Mouse (Mus musculus): Measurements from ENCODE around the gene Olfml2b.

The Olfml2b gene

DNA sequence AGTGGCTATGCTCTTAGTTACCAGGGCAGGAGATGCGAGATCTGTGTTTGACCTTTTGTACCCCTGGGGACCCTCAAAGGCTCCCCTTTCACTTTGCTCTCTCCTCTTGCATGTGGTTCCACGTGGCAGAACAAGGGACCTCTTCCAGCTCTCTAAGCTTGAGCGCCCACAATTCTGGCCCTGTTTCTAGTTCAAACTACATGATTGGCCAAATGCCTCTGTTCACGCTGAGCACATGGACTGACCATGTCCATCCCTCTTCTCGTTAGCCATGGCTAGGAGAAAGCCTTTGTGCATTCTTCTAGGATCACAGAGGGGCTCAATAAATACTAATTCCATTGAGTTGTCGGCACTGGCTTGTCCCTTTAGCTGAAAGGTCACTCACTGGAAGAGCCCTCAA is 51.0 kb downstream of the Olfml2b start:
- no peak for DNase-seq (ENCODE audit: low read depth)

GRCm38 (mm10) chr1:170696996-170697395 is 52.7 kb downstream of the Olfml2b start:
- DNase-seq (ENCODE audit: low read depth): no peak

DNA sequence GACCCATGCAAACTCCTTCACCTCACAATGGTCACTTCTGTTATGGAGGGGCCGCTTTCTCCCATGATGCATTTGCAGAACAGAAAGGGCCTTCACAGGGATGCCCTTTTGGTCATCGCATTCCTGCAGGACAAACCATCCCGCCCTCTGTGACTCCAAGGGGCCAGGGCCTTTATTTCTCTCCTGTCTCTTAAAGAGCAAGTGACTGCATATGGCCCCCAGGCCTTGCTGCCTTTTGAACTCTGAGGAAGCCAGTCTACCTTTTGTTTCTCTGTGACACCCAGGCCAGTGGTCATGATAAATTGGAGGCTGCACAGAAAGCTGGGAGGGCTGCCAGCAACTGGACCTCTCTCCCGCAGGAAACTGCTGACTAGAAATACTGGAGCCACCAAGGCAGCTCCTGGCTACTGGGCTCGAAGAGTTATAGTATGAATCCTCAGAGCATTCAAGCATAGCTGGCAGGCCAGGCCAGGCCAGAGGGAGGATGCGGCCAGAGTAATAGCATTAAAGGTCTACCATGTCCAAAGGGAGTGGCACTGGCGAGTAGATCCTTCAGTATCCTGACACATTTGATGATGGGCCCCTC is 53.5 kb downstream of the Olfml2b start:
- DNase-seq (ENCODE audit: low read depth): no peak

DNA sequence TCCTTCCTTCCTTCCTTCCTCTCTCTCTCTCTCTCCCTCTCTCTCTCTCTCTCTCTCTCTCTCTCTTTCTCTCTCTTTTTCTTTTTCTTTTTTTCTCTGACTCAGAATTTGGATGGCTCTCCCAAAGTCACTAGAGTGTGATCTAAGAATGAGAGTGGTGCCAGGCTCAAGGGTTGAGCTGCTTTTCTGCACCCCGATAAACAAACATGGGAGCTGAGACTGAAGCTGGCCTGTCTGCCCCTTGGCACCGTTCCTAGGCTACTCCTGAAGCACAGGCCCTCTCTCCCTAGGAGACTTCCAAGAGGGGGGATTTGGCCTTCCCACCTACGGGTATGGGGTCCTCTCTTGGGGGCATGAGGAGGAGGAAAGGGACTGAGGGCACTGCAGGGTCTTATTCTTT is 54.4 kb downstream of the Olfml2b start:
- DNase-seq (ENCODE audit: low read depth): no peak

DNA sequence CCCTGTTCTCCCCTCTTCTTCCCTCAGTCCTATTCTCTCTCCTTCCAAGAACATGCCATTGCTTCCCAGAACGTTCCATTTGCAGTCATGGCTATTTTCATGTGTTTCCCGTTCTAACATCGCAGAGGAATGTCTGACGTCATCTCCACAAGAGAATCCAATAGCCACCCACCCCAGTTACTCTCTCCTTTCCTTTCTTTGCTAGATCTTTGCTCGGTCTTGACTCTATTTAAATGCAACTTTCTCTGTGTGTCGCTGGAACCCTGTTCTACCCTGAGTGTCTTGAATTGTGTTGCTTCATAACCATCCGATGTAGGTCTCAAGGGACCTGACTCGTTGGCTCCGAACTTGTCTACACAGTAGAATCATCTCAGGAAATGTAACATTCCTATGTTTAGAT is 55.2 kb downstream of the Olfml2b start:
- DNase-seq (ENCODE audit: low read depth): no peak

GRCm38 (mm10) chr1:170700496-170701027 is 56.2 kb downstream of the Olfml2b start:
- no peak for DNase-seq (ENCODE audit: low read depth)

GRCm38 (mm10) chr1:170701178-170701577 is 56.8 kb downstream of the Olfml2b start:
- no peak for DNase-seq (ENCODE audit: low read depth)

GRCm38 (mm10) chr1:170701582-170701981 is 57.2 kb downstream of the Olfml2b start:
- DNase-seq (ENCODE audit: low read depth): no peak

- no peak for DNase-seq (ENCODE audit: low read depth)
These were observed 57.9 kb downstream of the Olfml2b start for GRCm38 (mm10) chr1:170702263-170702662.

- no peak for DNase-seq (ENCODE audit: low read depth)
These were observed 58.6 kb downstream of the Olfml2b start for GRCm38 (mm10) chr1:170702958-170703357.

GRCm38 (mm10) chr1:170704103-170704502 is 59.8 kb downstream of the Olfml2b start:
- DNase-seq (ENCODE audit: low read depth): no peak

- DNase-seq (ENCODE audit: low read depth): no peak
These were observed 60.7 kb downstream of the Olfml2b start for GRCm38 (mm10) chr1:170704911-170705594.

DNA sequence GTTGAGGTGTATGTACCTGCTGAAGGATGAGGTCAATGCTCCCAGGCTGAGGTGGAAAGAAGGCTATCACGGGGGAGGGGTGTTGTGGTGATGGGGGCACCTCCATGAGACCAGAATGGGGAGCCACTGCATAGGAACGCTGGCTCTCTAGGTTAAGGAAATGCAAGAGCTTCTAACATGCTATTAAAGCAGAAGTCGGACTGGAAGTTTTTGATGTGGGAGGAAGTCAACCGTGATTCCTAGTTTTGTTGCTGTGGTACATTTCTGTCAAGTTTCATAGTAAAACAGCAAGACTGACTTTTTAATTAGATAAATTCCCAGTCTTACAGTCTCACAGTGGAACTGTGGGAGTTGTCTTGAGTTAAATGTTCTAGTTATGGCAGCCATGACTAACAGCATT is 61.7 kb downstream of the Olfml2b start:
- no peak for DNase-seq (ENCODE audit: low read depth)

GRCm38 (mm10) chr1:170709034-170709433 is 64.7 kb downstream of the Olfml2b start:
- DNase-seq (ENCODE audit: low read depth): no peak

DNA sequence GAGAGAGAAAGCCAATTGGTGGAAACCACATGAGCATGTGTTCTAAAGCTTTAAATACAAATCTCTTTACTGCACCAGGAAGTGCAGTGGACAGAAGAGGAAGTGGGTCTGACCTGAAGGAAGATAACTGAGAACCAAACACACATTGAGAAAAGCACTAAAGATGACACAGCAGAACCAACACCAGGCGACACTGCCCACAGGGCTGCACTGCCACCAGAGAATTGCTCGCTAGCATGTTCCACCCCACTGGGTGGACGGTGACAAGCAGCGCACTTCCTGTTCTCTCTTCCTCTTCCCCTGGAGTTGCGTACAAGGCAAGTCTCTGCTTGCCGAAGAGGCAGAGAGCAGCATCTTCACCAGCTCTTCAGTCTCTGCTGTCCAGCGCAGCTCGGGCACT is 65.1 kb downstream of the Olfml2b start:
- DNase-seq (ENCODE audit: low read depth): no peak

GRCm38 (mm10) chr1:170709969-170710368 is 65.6 kb downstream of the Olfml2b start:
- DNase-seq (ENCODE audit: low read depth): no peak

- no peak for DNase-seq (ENCODE audit: low read depth)
These were observed 67.4 kb downstream of the Olfml2b start for GRCm38 (mm10) chr1:170711731-170712130.

DNA sequence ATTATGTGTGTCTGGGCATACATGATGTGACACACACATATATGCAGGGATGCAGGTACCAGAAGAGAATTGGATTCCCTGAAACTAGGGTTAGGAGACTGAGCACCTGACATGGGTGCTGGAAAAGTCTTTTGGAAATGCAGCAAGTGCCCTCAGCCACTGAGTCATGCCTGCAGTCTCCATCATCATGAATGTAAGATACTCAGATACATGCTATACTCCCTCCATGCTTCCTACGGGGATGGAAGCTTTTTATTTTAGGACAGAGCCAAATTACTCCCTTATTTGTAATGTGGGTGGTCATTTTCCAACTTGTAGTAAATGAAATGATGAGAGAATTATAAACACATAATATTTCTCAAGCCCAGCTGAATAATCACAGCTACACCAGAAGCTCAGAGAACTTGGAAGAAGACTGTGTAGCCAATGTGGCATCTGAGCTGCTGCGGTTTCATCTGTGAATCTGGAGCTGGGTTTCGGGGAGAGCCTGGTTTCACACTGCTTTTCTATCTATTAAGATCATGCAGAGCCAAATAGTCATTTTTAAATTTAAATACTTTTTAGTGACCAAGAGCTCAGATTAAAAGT is 73.0 kb downstream of the Olfml2b start:
- DNase-seq (ENCODE audit: low read depth): no peak

DNA sequence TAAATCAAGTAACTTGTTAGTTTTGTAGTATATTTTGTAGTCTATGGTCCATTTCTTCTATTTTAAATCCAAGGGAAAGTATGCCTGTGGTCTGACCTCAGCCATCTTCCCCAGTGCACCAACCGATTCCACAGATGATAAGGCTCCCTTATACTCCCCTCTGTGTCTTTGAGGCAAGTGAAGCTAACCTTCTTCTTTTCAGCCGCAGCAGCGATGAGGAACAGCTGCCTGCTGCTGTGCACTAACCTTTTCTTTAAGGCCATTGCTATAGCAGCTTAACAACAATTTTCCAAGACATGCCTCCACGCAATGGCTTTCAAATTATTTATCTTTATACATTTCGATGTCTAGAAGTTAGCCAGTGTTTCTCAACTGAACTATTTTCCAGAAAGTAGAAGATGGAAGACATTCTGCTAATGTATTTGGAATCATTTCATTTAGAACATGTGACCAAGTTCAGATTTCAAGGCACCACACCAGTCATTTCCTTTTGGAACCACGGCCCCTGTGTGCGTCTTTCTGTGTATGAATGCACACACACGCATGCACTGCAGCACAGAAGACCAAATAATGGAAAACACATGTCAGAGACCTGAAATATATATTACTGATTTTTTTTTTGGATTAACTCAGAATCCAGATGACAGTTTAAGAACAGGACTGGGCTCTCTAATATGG is 73.9 kb downstream of the Olfml2b start:
- no peak for DNase-seq (ENCODE audit: low read depth)

- no peak for DNase-seq (ENCODE audit: low read depth)
These were observed 77.2 kb downstream of the Olfml2b start for GRCm38 (mm10) chr1:170721560-170721959.

DNA sequence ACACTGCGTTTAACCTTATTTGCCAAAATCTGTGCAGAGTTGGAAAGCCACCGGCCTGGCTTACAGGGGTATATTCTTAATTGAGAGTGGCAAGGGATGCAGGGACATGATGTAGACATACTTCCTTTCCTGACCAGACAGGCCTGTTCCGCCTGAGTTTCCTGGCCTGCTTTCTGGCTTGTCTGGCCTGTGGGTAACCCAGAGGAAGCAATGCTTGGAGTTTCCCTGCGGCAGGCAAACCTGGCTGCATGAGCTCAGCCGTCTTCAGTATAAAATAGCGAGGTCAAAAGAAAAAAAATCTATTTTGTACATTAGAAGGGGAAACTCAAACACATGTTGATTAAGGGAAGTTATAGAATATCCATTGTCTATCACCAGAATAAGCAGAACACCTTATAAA is 84.2 kb downstream of the Olfml2b start:
- DNase-seq (ENCODE audit: low read depth): no peak

DNA sequence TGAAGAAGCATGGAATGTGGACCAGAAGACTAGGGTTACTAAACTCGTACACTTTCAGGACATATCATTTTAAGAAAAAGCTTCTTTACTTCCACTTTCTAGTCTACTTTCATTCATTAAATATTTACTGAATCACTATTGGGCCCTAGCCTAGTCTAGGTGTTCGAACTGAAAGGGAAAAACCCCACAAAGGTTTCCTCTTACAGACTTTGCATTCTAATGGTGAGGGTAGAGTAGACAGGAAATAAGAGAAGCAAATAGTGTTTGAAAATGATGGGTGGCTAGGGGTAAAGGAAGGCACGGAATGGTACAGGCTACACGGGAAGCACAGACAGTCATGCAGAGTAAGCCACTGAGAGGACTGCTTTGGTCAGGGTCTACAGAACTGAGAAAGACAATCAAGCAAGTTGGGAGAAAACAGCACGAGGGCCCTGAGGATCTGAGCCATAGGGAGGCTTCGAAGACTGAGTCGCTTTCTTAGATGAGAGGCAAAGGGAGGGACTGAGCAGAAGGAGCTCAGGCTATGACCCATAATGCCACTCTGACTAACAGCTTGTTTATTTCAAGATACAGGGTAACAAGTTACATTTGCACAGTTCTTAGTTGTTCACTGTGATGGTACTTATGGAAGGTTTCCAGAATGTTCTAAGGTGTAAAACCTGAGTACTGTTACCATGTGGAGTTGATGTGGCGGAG is 85.1 kb downstream of the Olfml2b start:
- no peak for DNase-seq (ENCODE audit: low read depth)
